Mouse (Mus musculus) layer of hippocampus, adult 9-10 months (tissue): ENCODE data around the gene Sema6c.
A peak's percentile ranks its signal among the peaks of the same experiment; 100 is the strongest.
"Not testable (repeated sequence)": the region's sequence is repeated elsewhere in the genome, so short reads cannot be mapped to it uniquely, and the experiment has no call there.

Experiments used
- DNase-seq: peaks from one replicate; pipeline ENCODE4 v3.0.0; 2022; ENCODE audit warnings: low spot score

Gene Sema6c

DNA sequence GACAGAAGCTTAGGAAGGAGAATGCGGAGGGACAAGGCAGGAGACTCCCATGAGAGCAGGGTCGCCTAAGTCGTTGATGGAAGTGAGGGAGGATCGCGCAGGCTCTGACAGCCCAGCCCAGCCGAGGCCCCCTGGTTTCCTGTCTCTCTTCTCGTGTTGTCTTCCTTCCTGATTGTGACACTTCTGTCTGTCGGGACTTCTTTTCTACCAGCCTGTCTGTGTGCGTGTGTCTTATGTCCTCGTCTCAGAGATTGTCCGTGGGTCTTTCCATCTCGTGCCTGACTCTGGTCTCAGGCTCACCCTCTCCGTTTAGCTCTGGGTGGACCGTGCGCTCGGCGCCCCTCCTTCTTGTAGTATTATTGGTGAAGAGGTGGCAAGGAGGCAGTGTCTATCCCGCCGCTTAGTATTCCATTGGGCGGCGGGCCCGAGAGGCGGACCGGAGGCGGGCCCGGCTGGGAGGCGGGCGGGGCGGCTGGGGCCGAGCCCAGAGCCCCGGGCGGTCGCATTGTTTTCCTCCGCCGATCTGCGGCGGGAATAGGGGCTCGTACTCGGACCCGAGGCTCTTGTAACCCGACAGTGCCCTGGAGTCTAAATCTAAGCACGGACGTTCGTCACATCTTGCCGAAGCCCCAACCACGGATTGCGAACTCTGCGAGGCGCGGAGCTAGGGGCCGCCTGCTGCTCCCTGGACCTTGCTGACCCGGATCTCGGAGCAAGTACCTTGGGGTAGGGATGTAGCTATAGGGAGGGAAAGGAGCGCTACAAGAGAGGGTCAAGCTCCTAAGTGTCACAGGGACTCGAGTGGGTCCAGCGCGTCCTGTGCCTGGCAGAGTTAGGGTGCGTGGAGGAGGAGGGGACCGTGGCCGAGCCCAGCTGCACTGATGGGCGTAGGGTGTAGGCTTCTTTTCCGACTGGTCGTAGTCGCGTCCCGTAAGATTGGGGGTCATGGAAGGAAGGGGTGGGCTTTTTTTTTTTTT lies at the start of gene Sema6c:
Gene Sema6c, plus strand, starts transcription at position 471 of the 977 bp plus-strand sequence.
- peak; percentile 81 for DNase-seq

- DNase-seq: peak; percentile 83
Measured at GRCm38 (mm10) chr3:95110911-95111726, 49.1 kb upstream of the Sema6c start, which contains the start of gene Vps72. Vps72 (plus strand) TSS chr3:95111022.

DNA sequence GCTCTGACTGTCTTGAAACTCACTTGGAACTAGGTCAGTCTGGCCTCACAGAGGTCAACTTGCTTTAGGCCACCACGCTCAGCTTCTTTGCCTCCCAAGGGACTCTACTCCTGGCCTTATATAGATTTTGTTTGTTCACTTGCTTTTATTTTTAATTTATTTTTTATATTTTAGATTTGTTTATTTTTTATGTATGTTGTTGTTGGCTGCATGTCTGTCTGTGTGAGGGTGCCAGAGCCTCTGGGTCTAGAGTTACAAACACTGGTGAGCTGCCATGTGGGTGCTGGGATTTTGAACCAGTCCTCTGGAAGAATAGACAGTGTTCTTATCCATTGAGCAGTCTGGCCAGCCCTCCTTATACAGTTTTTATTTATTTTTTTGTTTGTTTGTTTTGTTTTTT lies 47.5 kb upstream of the Sema6c start:
- DNase-seq: no peak

- DNase-seq: no peak
Measured at GRCm38 (mm10) chr3:95117751-95118150, 42.5 kb upstream of the Sema6c start.

DNA sequence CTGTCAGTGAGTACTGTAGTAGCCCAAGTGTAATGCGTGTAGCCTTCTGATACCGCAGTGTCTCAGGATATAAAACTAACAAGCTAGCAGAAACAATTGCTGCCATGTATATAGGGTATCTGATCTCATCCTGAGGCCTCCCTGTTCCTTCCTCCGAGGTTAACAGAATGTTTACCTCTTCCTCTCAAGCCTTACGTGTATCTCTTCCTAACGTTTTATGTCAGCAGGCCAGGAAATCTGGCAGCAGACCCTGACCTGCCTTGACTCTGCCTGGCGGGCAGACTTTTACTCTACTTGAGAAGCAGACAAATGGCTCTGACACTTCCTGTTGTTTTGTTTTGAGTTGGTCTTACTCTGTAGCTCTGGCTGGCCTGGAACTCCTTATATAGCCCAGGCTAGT lies 38.7 kb upstream of the Sema6c start:
- no peak for DNase-seq

DNA sequence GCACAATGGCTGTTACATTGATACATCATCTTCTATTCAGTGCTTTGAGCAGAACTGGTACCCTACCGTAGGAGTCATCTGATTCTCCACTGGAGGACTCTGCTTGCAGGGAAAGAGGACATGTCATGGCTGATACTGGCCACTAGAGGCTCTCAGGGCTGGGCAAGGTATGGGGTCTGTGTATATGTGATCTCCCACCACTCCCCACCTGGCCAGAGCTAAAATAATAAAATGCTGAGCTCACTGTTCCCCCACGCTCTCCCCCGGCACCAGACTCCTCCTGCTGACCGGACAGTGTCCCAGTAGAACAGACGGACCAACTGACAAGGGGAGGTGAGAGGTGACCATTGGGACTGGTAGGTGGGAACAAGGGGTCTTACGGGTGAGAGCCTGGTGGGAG lies 36.0 kb upstream of the Sema6c start, which contains the start of gene Tmod4:
Gene Tmod4, plus strand, starts transcription at position 231 of the 400 bp plus-strand sequence.
- DNase-seq: no peak

DNA sequence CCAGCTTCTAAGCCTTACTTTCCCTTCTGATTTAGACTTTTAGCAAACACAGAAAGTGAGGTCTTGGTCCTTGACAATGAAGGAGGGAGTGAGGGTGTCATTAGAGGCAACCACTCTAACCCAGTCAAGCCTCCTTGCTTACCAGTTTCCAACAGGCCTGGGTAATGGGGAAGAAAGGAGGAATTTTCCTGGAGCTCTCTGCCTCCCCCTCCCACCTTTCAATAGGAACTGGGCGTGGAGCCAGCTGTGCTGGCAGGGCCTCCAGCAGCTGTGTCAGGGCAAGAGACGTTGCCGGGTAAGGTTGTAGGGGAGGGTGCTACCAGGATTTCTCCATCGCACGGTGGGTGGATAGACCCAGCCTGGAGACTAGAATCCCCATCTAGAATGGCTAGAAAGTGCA lies 35.3 kb upstream of the Sema6c start:
- no peak for DNase-seq

DNA sequence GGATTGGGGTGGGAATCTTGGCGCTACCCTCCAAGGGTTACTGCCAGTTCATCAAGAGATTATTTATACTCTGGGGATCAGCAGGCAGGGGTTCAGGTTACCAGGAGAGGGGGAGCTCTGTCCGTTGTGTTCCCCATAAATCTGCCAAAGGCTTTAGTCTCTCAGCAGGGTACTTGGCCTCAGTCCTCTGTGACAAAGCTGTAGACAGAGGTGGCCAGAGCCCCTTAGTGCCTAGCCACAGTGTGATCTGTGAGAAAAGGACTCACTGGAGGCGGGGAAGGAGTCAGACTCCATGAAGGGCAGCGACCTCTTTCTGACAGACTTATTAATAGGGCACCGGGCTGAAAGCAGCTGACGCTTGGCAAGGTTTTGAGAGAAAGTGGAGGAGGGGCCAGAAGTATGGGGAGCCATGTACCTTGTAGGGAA lies 31.0 kb upstream of the Sema6c start:
- no peak for DNase-seq

- DNase-seq: no peak
Measured at GRCm38 (mm10) chr3:95130081-95130480, 30.2 kb upstream of the Sema6c start.

- DNase-seq: not testable (repeated sequence)
Measured at GRCm38 (mm10) chr3:95132389-95132788, 27.9 kb upstream of the Sema6c start.

DNA sequence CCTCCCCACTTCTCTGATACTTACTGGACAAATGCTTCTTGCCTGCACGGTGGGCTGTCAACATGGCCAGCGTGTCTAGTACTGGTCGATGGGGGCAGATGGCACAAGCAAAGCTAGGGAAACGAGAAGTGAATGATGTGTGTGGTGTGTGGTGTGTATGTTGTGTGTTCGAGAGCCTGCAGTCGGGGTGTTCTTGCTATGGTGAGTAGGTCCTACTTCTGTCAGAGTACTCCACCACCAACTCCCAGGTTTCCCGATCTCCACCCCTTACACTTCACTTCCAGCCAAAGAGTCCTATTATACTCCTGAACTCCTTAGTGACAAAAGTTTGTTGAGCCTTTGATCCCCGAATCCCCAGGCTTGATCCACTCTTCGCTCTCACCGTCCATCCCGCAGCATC lies 27.1 kb upstream of the Sema6c start:
- DNase-seq: no peak

DNA sequence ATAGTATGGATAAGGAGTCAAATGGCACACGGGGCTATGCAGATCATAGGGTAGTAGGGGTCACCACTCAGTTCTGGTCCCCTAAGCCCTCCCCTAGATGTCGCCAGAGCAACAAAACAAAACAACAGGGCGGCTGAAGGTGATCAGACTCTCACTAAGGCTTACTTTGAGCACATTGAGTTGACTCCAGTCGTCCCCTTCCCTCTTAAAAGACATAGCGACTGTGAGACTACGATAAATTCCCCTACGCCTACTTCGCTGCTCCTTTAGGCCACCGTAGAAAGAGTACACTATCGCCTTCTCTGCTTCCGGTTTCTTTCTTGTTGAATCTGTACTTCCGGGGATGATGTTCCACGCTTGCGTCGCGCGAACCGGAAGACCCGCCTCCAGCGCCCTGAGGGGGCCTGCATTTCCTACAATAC lies 26.6 kb upstream of the Sema6c start, which contains the start of the genes Scnm1 and Lysmd1:
Gene Scnm1, minus strand, starts transcription at position 332 of the 422 bp plus-strand sequence.
Gene Lysmd1, plus strand, starts transcription at position 409 of the 422 bp plus-strand sequence.
- DNase-seq: peak; percentile 86

DNA sequence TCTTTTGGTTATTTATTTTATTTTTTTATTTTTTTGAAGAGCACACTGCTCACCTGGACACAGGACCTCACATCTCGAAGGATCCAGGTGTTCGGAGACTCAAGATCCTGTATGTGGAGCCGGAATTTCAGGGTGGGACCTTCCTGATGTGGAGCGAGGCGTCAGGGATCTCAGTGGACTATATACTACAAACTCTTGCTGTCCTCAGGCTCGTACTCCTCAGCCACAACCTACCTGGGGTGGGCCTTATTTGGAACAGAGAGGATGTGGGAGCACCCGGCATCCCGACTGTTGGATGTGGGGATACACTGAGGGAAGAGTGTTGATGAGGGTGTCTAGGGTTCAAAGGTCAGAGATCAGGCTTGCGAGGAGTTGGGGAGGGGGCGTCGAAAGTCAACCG lies 26.1 kb upstream of the Sema6c start:
- not testable (repeated sequence) for DNase-seq

DNA sequence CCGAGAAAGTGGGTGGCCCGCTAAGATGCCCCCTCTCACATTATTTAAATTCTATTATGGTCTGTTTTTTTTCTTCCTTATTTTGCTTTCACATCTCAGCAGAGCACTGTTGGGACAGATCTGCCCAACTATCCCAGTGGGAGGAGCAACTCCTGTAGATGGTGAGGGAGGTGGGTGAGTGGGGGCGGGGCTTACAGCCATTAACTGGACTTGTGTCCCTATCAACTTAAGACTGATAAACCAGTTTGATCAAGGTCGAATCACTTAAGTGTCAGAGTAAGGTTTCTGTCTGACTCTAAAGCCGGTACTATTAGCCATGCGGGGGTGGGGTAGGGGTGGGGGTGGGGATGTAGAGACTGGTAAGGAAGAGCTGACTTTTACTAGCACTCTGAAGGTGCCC lies 25.2 kb upstream of the Sema6c start:
- no peak for DNase-seq

DNA sequence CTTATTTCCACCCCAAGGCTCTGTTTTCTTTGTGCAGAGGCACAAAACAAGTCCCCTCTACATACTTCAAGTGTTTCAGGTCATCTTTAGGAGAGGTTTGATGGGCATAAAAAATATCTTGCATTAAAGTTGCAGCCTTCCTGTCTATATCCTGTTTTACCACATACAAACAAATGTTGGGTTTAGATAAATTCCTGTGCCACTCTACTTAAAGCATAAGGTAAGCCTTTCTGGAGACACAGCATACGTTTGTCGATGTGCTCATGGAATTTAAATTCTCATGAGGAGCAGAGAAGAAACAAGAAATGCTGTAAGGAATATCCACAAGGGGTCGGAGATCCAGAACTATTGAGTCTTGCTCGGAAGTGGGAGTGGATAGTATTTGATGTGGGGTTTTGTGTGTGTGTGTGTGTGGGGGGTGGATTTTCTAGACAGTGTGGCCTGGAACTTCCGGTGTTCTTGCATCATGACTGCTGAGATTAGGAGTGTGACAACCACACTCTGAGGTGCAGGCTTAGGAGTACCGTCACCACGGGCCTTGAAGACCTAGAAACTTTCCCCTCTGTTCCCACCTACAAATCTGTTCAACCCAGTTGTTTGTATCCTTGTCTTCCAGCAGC lies 24.7 kb upstream of the Sema6c start:
- DNase-seq: no peak

GRCm38 (mm10) chr3:95136336-95136735 lies 23.9 kb upstream of the Sema6c start:
- no peak for DNase-seq

- DNase-seq: no peak
Measured at GRCm38 (mm10) chr3:95139586-95140288, 20.5 kb upstream of the Sema6c start.

- no peak for DNase-seq
Measured at GRCm38 (mm10) chr3:95140289-95140595, 20.0 kb upstream of the Sema6c start.

GRCm38 (mm10) chr3:95140795-95141194 lies 19.5 kb upstream of the Sema6c start:
- DNase-seq: no peak

GRCm38 (mm10) chr3:95141474-95141873 lies 18.8 kb upstream of the Sema6c start:
- DNase-seq: no peak

GRCm38 (mm10) chr3:95141952-95142616 lies 18.2 kb upstream of the Sema6c start, which contains the start of gene Tnfaip8l2:
Tnfaip8l2 (minus strand) TSS chr3:95142360.
- no peak for DNase-seq
